Mouse (Mus musculus) 3134 (cell line): ENCODE measurements around the gene Slc9a9.

Source experiments
- DNase-seq: peaks from one replicate; pipeline ENCODE4 v3.0.0-alpha.2; 2011; ENCODE audit warnings: low spot score; ENCODE audit not compliant: insufficient read length; ENCODE audit errors: extremely low read depth

The Slc9a9 gene

GRCm38 (mm10) chr9:95186386-95187289 is 516.9 kb downstream of the Slc9a9 start:
- DNase-seq: no peak

DNA sequence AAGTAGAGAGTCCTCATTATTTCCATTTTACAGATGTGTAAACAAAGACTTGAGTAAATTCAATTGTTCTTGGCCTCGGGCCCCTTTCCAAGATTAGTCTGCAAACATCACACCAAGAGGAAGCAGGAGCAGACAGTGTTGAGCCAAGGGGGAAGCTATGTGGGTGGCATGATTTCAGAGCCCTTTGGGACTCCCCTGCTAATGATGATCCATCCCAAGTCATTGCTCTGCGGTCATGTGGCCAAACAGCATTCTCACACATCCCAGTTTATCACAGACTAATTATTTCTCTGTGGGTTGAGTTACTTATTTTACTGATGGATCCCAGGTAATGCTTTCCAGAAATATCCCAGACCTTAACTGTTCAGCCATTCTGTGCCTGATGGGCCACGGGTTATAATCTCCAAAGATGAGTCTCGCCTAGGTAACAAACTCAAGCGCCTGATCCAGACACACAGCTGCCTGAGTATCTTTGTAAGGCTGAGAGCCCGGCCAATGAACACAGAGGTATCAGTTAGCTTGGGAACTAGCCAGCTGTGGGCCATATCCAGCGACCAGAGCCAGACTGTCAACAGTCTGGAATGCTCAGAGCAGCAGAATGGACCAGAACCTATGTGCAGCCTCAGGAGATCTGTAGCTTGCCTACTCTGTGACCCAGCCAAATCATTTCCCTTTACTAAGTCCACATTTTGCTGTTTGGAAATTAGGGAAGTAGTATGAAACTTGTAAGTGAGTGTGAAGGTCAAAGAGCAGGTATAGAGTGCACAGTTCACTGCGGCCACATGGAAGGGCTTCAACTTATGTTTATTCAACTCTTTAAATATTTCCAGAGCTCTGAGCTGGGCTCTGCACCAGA is 518.9 kb downstream of the Slc9a9 start:
- DNase-seq: peak; percentile 58

DNA sequence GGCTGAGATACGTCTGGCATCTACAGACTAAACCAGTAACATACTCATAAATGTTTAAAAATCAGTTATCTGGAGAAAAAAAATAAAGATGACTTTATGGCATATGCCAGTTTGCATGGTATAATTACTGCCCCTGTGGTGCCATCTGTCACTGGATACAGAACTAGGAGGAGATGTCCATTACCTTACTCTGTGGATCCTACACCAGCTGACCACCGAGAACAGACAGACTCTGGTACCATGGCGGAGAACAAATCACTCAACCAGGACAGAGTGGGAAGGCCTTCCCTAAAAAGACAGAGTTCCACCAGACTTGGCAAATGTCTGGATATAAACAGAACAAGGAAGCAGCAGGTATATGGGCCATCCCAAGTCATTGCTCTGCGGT is 519.5 kb downstream of the Slc9a9 start:
- no peak for DNase-seq

DNA sequence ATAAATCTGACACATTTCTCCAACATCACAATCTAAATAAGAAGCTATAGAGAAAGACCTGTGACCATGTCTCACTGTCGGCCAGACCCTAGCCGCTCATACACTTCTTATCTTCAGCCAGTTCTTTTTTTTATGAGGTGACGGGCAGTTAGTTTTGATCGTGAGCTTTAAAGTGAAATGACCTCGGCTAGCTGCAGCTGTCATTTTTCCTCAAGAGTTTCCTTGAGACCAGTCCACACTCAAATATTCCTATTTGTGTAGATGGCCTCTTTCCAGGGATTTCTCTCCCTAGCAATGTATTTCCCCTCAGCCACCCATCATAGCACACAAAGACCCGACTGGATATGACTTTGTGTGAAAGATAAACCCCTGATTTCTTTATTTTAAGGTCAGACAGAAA is 521.7 kb downstream of the Slc9a9 start:
- no peak for DNase-seq

GRCm38 (mm10) chr9:95192901-95193532 is 523.3 kb downstream of the Slc9a9 start:
- peak; percentile 65 for DNase-seq

- DNase-seq: no peak
These were observed 524.0 kb downstream of the Slc9a9 start for GRCm38 (mm10) chr9:95193672-95194071.

DNA sequence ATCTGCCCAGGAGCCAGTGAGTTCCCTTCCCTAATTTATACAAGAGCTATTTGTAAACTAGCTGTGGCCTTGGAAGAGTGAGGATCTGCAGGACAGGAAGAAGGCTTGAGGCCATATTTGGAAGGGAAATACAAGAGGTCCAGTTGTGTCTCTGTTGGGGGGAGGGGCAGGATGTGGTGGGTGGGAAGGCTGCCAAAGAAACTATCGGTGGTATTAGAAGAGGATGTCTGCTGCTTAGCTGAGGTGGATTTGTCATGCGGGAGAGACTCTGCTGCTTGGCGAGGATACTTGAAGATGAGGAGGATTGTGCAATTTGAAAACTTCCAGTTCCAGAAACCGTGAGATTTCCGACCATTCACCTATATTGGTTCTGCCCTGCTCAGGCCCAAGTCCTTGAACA is 524.4 kb downstream of the Slc9a9 start:
- DNase-seq: peak; percentile 86

DNA sequence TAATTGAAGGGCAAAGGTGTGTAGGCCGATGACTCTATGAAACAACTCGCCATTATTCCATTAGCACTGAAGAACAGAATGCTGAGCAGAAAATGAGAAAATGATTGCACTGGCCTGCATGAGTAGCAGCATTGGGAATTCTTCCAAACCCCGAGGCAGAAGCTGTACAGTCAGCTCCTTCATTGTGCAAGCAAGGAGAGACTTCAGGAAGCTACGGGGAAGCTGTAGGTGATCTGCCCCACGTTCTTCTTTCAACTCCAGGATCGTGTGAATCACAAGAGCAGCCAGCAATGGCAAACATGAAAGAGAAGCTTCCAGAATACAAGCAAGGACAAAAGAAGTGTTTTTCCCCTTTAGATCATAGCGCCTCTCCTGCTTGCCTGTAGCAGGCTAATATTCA is 538.0 kb downstream of the Slc9a9 start:
- no peak for DNase-seq

DNA sequence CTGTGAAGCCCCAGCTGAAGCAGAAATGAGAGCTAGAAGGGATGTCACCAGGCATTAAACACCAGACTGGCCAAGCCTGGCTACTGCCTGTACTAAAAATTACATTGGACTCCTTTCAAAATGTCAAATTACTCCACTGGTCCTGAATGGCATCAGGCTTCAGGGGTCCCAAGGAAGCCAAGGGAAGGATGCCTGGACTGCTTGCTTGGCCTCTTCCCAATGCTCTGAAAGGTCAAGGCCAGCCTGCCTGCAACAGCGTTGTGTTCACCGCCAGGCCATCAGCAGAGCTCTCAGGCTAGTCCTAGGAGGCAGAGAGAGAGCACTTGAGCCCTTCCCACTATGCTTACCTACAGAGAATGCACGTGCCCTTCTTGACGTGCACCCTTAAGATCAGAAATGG is 539.0 kb downstream of the Slc9a9 start:
- DNase-seq: no peak

DNA sequence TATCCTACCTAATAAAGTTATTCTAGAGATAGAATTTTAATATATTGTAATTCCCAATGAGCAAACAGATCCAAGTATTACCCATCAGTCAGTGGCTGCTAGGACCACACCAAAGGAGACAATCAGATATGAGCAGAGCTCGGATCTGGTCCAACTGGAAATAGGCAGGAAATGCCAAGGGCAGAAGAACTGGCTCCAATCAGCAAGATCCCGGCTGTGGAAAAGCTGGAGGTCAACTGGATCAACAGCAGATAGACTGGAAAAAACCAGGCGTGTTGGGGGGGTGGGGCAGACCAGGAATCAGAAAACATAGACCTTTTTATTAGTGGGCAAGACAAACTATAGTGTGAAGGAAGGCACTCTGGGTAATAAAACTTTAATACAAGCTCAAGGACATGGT is 550.3 kb downstream of the Slc9a9 start:
- no peak for DNase-seq

DNA sequence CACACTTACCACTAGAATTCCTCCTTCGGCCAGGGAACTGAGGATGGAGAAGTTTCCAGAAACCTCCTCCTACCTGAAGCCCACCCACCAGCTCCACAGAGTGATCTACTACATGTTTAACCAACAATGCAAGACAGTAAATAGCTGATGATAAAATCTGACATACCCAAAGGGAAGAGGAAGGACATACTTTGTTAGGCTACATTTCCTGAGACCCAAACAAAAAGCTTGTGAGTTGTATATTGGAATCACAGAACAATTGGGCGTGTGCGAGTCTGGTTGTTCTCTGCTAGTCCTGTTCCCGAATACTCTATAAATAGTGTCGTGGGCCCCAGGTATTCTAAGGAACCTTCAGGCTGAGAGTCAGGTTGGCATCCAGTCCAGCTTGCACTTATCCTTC is 551.6 kb downstream of the Slc9a9 start:
- no peak for DNase-seq

DNA sequence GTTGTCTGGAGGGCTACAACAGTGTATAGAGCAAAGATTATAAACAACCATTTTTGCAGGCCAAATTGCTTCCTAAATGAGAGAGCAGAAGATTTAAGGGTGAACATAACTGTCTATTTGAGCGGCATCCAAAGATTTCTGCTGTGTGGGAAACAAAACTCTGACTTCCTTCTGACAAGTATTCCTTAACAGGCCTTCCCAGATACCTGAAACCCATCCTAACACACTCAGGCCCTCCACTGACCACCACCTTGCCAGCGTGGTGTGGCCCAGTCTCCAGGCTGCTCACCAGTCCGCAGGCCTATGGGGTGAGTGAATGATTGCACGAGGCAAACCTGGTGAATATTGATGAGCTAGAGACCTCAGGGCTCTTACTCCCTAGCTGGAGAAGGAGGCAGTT is 557.3 kb downstream of the Slc9a9 start:
- DNase-seq: no peak

GRCm38 (mm10) chr9:95228123-95228522 is 558.4 kb downstream of the Slc9a9 start:
- no peak for DNase-seq

- DNase-seq: no peak
These were observed 559.4 kb downstream of the Slc9a9 start for GRCm38 (mm10) chr9:95229147-95229546.

DNA sequence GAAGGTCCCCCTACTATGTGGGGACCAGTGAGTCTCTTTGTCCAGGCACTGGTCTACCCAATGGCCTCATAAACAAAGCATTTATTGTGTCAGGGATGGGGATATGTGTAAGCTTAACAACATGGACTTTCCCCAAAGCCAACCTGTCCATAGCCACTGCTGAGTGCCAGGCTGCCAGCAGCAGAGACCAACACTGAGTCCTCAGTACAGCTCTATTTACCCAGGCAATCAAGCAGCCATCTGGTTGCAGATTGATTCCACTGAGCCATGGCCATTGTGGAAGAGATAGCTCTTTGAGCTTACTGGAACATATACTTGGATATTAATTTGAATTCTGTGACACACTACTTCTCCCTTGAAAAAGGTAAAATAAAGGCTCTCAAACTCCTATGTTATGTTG is 570.2 kb downstream of the Slc9a9 start:
- DNase-seq: no peak

DNA sequence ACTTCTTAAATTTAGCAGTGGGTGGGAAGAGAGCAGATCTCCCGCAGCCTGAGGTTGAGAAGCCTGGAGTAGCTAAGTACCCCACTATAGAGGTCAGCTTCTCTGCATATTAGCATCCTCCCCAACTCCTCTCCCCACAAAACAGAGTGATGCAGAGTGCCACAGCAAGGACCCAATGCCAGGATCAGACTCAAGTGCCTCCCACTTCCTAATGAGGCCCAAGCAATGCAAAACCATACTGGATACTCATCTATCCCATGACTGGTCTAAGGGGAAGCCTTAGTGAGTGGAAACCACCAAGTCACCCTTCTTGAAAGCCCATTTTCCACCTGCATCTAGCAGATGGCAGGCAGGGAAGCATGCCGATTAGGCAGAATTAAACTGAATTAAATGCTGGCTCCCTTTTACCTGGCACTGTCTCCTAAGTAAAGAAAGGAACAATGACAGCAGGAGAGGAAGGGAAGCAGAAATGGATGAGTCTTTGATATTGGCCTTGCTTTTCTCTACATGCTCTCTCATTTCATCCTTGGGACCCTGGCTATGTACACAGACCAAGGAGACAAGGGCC is 573.0 kb downstream of the Slc9a9 start:
- DNase-seq: no peak

DNA sequence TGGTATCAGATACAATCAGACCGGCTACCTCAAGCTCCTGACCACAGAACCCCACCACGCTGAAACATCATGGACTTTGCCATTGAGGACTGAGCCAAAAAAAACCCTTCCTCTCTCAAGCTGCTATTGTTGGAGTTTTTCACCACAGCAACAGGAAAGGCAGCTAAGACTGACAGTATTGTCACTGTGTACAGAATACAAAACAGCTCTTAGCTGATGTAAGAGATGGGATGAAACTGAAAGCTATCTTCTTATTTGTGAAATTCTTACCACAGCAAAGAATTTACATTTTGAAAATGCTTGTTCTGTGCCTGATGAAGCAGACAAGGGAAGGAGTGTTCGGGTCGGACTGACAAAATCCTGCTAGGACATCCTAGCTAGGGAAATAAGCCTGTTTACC is 584.5 kb downstream of the Slc9a9 start:
- DNase-seq: no peak

- DNase-seq: no peak
These were observed 586.1 kb downstream of the Slc9a9 start for GRCm38 (mm10) chr9:95255844-95256243.

- no peak for DNase-seq
These were observed 587.1 kb downstream of the Slc9a9 start for GRCm38 (mm10) chr9:95256680-95257316.

- DNase-seq: no peak
These were observed 593.1 kb downstream of the Slc9a9 start for GRCm38 (mm10) chr9:95262851-95263250.
